Mouse (Mus musculus) liver, embryonic 15.5 days (tissue): ENCODE results near the gene Gpank1. TPM values are rescaled to one million over a fixed set of nuclear protein-coding genes. Genes with fewer than 3 reads are reported as not detected.
A peak's percentile ranks its signal among the peaks of the same experiment; 100 is the strongest.

Experiments
- ATAC-seq: fragments of 200-750 bp; cut with Nextera tagmentation; 2 replicates; pipeline ENCODE4 v1.8.0; 2017; ENCODE audit warnings: moderate number of reproducible peaks, mild to moderate bottlenecking, moderate library complexity; ENCODE audit not compliant: insufficient read depth
- H3K27ac ChIP-seq: fragments of 300-500 bp; sonication (generic); replicated peaks from 2 replicates; pipeline ENCODE4 v1.5.1; 2015; ENCODE audit warnings: mild to moderate bottlenecking, inconsistent platforms
- H3K27me3 ChIP-seq: fragments of 300-500 bp; sonication (generic); 2 replicates; pipeline ENCODE4 v1.6.1; 2015; ENCODE audit warnings: mild to moderate bottlenecking, inconsistent platforms
- H3K36me3 ChIP-seq: fragments of 300-500 bp; sonication (generic); replicated peaks from 2 replicates; pipeline ENCODE4 v1.6.1; 2015; ENCODE audit warnings: moderate library complexity, mild to moderate bottlenecking, inconsistent platforms
- H3K4me1 ChIP-seq: fragments of 300-500 bp; sonication (generic); replicated peaks from 2 replicates; pipeline ENCODE4 v1.6.1; 2015; ENCODE audit warnings: inconsistent platforms
- H3K4me2 ChIP-seq: fragments of 300-500 bp; sonication (generic); 2 replicates; pipeline ENCODE4 v1.6.1; 2015; ENCODE audit warnings: moderate library complexity, mild to moderate bottlenecking, inconsistent platforms
- H3K4me3 ChIP-seq: fragments of 300-500 bp; sonication (generic); replicated peaks from 2 replicates; pipeline ENCODE4 v1.5.1; 2015; ENCODE audit warnings: mild to moderate bottlenecking, inconsistent platforms
- H3K9ac ChIP-seq: fragments of 300-500 bp; sonication (generic); 2 replicates; pipeline ENCODE4 v1.6.1; 2015; ENCODE audit warnings: moderate library complexity, mild to moderate bottlenecking, inconsistent platforms
- H3K9me3 ChIP-seq: fragments of 300-500 bp; sonication (generic); replicated peaks from 2 replicates; pipeline ENCODE4 v1.6.1; 2016; ENCODE audit warnings: inconsistent platforms
- WGBS: fragments of 180-500 bp; shearing (Covaris S2); methylation state at CpG from one replicate; pipeline ENCODE4 v1.1.7; 2015; ENCODE audit warnings: mixed read lengths; ENCODE audit not compliant: insufficient replicate concordance; 5-methylcytosine and 5-hydroxymethylcytosine counted together
- polyA plus RNA-seq: library from polyadenylated mRNA; unstranded; fragments of >200 nt; fragmentation: Nextera tagmentation; extraction: Ambion mirVana; gene quantifications from 2 replicates; pipeline ENCODE4 v1.2.1, GENCODE M21; 2015

The Gpank1 gene
- polyA plus RNA-seq, 1 experiment from 2014 or later = 12.8 TPM

- H3K36me3 ChIP-seq = peaks cover 99% of the 10 kb centered on the region
- no peak for ATAC-seq
- no peak overlapping the region for H3K4me3 ChIP-seq
- H3K27ac ChIP-seq = no peak overlapping the region
- H3K4me1 ChIP-seq = no peaks in the 10 kb centered on the region
- no peaks in the 10 kb centered on the region for H3K27me3 ChIP-seq
- no peak overlapping the region for H3K4me2 ChIP-seq
- no peaks in the 10 kb centered on the region for H3K9me3 ChIP-seq
- no peak overlapping the region for H3K9ac ChIP-seq
- 87% methylated on average over 9 of the region's 9 CpGs for WGBS
Observed at GRCm38 (mm10) chr17:35153077-35153476, 31.8 kb downstream of the Gpank1 start.

GRCm38 (mm10) chr17:35153931-35154330 lies 32.7 kb downstream of the Gpank1 start:
- Histone ChIP-seq H3K4me2 (no peak overlapping the region), H3K9me3 (no peaks in the 10 kb centered on the region), H3K4me3 (no peak overlapping the region), H3K9ac (no peak overlapping the region), H3K36me3 (peaks cover 99% of the 10 kb centered on the region), H3K4me1 (no peaks in the 10 kb centered on the region), H3K27me3 (no peaks in the 10 kb centered on the region), H3K27ac (no peak overlapping the region)
- 75% methylated on average over 4 of the region's 4 CpGs for WGBS
- no peak for ATAC-seq

DNA sequence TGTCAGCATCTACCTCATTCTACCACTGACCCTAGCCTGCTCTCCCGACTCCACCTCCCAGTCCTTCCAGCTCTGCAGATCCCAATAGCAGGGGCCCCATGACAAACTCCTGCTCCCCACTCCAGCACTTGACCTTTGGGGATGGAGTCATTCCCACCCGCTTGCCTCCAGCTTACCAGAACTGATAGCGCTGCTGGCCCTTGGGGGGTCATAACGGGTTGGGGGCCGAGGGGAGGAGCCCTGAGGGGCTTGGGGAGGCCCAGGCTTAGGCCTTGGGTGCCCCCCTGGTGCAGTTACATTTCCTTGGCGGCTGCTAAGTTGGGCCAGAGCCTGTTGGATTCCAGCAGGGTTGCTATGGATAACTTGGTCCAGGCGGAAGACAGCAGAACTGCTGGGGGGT lies 33.4 kb downstream of the Gpank1 start:
- Histone ChIP-seq H3K9me3 (no peaks in the 10 kb centered on the region), H3K9ac (no peak overlapping the region), H3K4me2 (no peak overlapping the region), H3K27ac (no peak overlapping the region), H3K4me1 (no peaks in the 10 kb centered on the region), H3K36me3 (peaks cover 99% of the 10 kb centered on the region), H3K27me3 (no peaks in the 10 kb centered on the region), H3K4me3 (no peak overlapping the region)
- 84% methylated on average over 7 of the region's 7 CpGs for WGBS
- ATAC-seq = no peak

- H3K27ac ChIP-seq = no peak overlapping the region
- no peak overlapping the region for H3K9ac ChIP-seq
- 90% methylated on average over 12 of the region's 12 CpGs for WGBS
- no peak for ATAC-seq
- no peak overlapping the region for H3K4me2 ChIP-seq
- H3K4me3 ChIP-seq = no peak overlapping the region
- no peaks in the 10 kb centered on the region for H3K4me1 ChIP-seq
- peaks cover 99% of the 10 kb centered on the region for H3K36me3 ChIP-seq
- H3K9me3 ChIP-seq = no peaks in the 10 kb centered on the region
- no peaks in the 10 kb centered on the region for H3K27me3 ChIP-seq
Observed at GRCm38 (mm10) chr17:35155451-35155850, 34.2 kb downstream of the Gpank1 start.

- Histone ChIP-seq H3K4me2 (no peak overlapping the region), H3K9me3 (no peaks in the 10 kb centered on the region), H3K27me3 (no peaks in the 10 kb centered on the region), H3K4me3 (no peak overlapping the region), H3K9ac (no peak overlapping the region), H3K4me1 (peaks cover 3% of the 10 kb centered on the region), H3K27ac (no peak overlapping the region), H3K36me3 (peaks cover 100% of the 10 kb centered on the region)
- WGBS = 86% methylated on average over 33 of the region's 33 CpGs
- ATAC-seq = no peak
Observed at GRCm38 (mm10) chr17:35156461-35157200, 35.4 kb downstream of the Gpank1 start.

GRCm38 (mm10) chr17:35157254-35157653 lies 36.0 kb downstream of the Gpank1 start:
- H3K27me3 ChIP-seq = no peaks in the 10 kb centered on the region
- ATAC-seq = no peak
- no peak overlapping the region for H3K27ac ChIP-seq
- peaks cover 100% of the 10 kb centered on the region for H3K36me3 ChIP-seq
- no peak overlapping the region for H3K9ac ChIP-seq
- H3K4me2 ChIP-seq = no peak overlapping the region
- no peak overlapping the region for H3K4me3 ChIP-seq
- peaks cover 10% of the 10 kb centered on the region for H3K4me1 ChIP-seq
- no peaks in the 10 kb centered on the region for H3K9me3 ChIP-seq
- WGBS = 86% methylated on average over 8 of the region's 8 CpGs

DNA sequence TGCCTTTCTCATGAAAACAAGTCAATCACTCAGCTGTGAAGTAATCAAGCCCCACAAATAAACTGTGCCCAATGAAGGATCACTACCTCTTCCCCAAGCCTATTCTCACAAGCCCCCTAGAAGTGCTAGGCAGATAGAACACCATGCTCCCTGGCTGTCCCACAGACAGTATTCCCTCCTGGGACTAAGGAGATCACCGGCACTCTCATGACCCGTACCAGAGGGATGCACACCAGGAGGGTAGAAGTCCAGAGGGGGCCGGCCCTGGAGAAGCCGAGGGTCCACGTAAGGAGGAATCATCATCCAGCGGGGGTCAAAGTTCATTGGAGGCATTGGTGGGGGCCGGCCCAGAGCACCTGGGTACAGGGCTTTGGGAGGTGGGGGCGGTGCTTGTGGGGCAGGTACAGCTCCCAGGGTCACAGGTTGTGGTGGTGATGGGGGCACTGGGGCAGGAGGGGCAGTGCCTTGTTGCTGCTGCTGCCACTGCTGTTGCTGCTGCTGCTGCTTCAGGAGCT lies 36.5 kb downstream of the Gpank1 start:
- H3K36me3 ChIP-seq = peaks cover 100% of the 10 kb centered on the region
- H3K27me3 ChIP-seq = no peaks in the 10 kb centered on the region
- no peak overlapping the region for H3K4me3 ChIP-seq
- WGBS = 84% methylated on average over 8 of the region's 8 CpGs
- no peak overlapping the region for H3K9ac ChIP-seq
- H3K9me3 ChIP-seq = no peaks in the 10 kb centered on the region
- ATAC-seq = no peak
- H3K4me1 ChIP-seq = peaks cover 14% of the 10 kb centered on the region
- H3K27ac ChIP-seq = no peak overlapping the region
- no peak overlapping the region for H3K4me2 ChIP-seq

- H3K27ac ChIP-seq = no peak overlapping the region
- H3K4me1 ChIP-seq = peaks cover 27% of the 10 kb centered on the region
- H3K27me3 ChIP-seq = no peaks in the 10 kb centered on the region
- no peak overlapping the region for H3K4me3 ChIP-seq
- H3K36me3 ChIP-seq = peaks cover 89% of the 10 kb centered on the region
- no peaks in the 10 kb centered on the region for H3K9me3 ChIP-seq
- H3K9ac ChIP-seq = no peak overlapping the region
- WGBS = 87% methylated on average over 16 of the region's 16 CpGs
- no peak overlapping the region for H3K4me2 ChIP-seq
- ATAC-seq = no peak
Observed at GRCm38 (mm10) chr17:35158850-35159593, 37.8 kb downstream of the Gpank1 start.

- H3K27me3 ChIP-seq = no peaks in the 10 kb centered on the region
- H3K9ac ChIP-seq = no peak overlapping the region
- H3K4me2 ChIP-seq = no peak overlapping the region
- H3K4me3 ChIP-seq = no peak overlapping the region
- 88% methylated on average over 7 of the region's 7 CpGs for WGBS
- peaks cover 83% of the 10 kb centered on the region for H3K36me3 ChIP-seq
- no peak for ATAC-seq
- H3K9me3 ChIP-seq = no peaks in the 10 kb centered on the region
- no peak overlapping the region for H3K27ac ChIP-seq
- peaks cover 28% of the 10 kb centered on the region for H3K4me1 ChIP-seq
Observed at GRCm38 (mm10) chr17:35159638-35160037, 38.4 kb downstream of the Gpank1 start.

DNA sequence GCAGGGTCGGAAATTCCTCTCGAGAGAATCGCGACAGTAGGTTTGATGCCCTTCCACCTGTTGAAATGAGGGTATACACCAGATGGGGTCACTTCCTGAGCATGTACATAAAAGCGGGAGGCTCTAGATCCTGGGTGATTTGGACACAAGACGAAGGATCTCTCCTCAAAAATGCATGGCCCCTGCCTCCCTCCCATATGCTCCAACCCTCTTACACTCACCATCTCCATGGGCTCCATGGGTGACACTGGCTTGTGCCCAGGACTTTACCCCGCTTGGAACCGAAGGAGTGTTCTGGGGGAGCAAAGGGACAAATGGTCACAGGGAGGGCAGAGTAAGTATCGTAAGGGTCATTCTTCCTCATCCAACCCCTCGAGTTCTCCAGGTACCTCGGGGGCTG lies 40.2 kb downstream of the Gpank1 start:
- Histone ChIP-seq H3K9me3 (no peaks in the 10 kb centered on the region), H3K36me3 (peaks cover 65% of the 10 kb centered on the region), H3K27ac (no peak overlapping the region), H3K27me3 (no peaks in the 10 kb centered on the region), H3K4me1 (peaks cover 37% of the 10 kb centered on the region), H3K4me3 (no peak overlapping the region), H3K9ac (no peak overlapping the region), H3K4me2 (no peak overlapping the region)
- WGBS = 82% methylated on average over 11 of the region's 11 CpGs
- ATAC-seq = no peak

GRCm38 (mm10) chr17:35162121-35162520 lies 40.9 kb downstream of the Gpank1 start:
- 75% methylated on average over 14 of the region's 14 CpGs for WGBS
- Histone ChIP-seq H3K27ac (0 out of 2 replicates have a peak overlapping the region, but pooled peaks have one; percentile 35), H3K9ac (no peak overlapping the region)

More at GRCm38 (mm10) chr17:35162121-35162520, 40.9 kb downstream of the Gpank1 start:
- Histone ChIP-seq H3K9me3 (no peaks in the 10 kb centered on the region), H3K4me3 (peak overlapping the region; percentile 100; the same call in 1 of the 2 replicates), H3K4me2 (peak overlapping the region; percentile 79), H3K27me3 (no peaks in the 10 kb centered on the region), H3K36me3 (peaks cover 58% of the 10 kb centered on the region), H3K4me1 (peaks cover 38% of the 10 kb centered on the region)
- ATAC-seq = no peak
